Mouse (Mus musculus) hindbrain, embryonic 14.5 days (tissue): Measurements from ENCODE around the gene Nagk. TPM values are rescaled to one million over a fixed set of nuclear protein-coding genes. Genes with fewer than 3 reads are reported as not detected.
"Not testable (repeated sequence)": the region's sequence is repeated elsewhere in the genome, so short reads cannot be mapped to it uniquely, and the experiment has no call there.

Source experiments
- ATAC-seq: fragments of 200-750 bp; cut with Nextera tagmentation; 2 replicates; pipeline ENCODE4 v1.8.0; 2017; ENCODE audit warnings: moderate number of reproducible peaks, mild to moderate bottlenecking, moderate TSS enrichment, moderate library complexity; ENCODE audit not compliant: low FRiP score
- DNase-seq: peaks from one replicate; pipeline ENCODE4 v3.0.0-alpha.2; 2015; ENCODE audit warnings: low spot score
- H3K27ac ChIP-seq: fragments of 300-500 bp; sonication (generic); 2 replicates; pipeline ENCODE4 v1.5.1; 2014; ENCODE audit warnings: mild to moderate bottlenecking, moderate library complexity
- H3K27me3 ChIP-seq: fragments of 300-500 bp; sonication (generic); 2 replicates; pipeline ENCODE4 v1.6.1; 2014; ENCODE audit warnings: mild to moderate bottlenecking, low read length, mixed read lengths; ENCODE audit not compliant: control insufficient read depth, insufficient read depth
- H3K36me3 ChIP-seq: fragments of 300-500 bp; sonication (generic); replicated peaks from 2 replicates; pipeline ENCODE4 v1.6.1; 2014; ENCODE audit not compliant: control insufficient read depth, insufficient read depth
- H3K4me1 ChIP-seq: fragments of 300-500 bp; sonication (generic); replicated peaks from 2 replicates; pipeline ENCODE4 v1.6.1; 2014; ENCODE audit warnings: antibody characterized with exemption, low read length, mixed read lengths; ENCODE audit not compliant: control insufficient read depth, insufficient read depth
- H3K4me2 ChIP-seq: fragments of 300-500 bp; sonication (generic); replicated peaks from 2 replicates; pipeline ENCODE4 v1.6.1; 2014; ENCODE audit warnings: mild to moderate bottlenecking, moderate library complexity
- H3K4me3 ChIP-seq: fragments of 300-500 bp; sonication (generic); replicated peaks from 2 replicates; pipeline ENCODE4 v1.5.1; 2014; ENCODE audit warnings: mild to moderate bottlenecking, low read length
- H3K9ac ChIP-seq: fragments of 300-500 bp; sonication (generic); 2 replicates; pipeline ENCODE4 v1.6.1; 2014
- H3K9me3 ChIP-seq: fragments of 300-500 bp; sonication (generic); 2 replicates; pipeline ENCODE4 v1.6.1; 2016; ENCODE audit warnings: low read length; ENCODE audit not compliant: control insufficient read depth
- WGBS: fragments of 180-500 bp; shearing (Covaris S2); extraction: QIAGEN DNeasy Blood & Tissue Kit; methylation state at CpG from one replicate; pipeline ENCODE4 v1.1.7; 2014; 5-methylcytosine and 5-hydroxymethylcytosine counted together
- polyA plus RNA-seq: library from polyadenylated mRNA; unstranded; fragments of >200 nt; fragmentation: Nextera tagmentation; extraction: Ambion mirVana; gene quantifications from 2 replicates; pipeline ENCODE4 v1.2.1, GENCODE M21; 2014

The Nagk gene
- polyA plus RNA-seq, 1 experiment from 2014 or later: 98.1 TPM

- peak within 1 kb of the TSS; percentile 65 for H3K9ac ChIP-seq
- peaks cover 14% of the 10 kb centered on the region; the same call in 1 of the 2 replicates for H3K4me1 ChIP-seq
- ATAC-seq: peak; percentile 98
- WGBS: 0% methylated on average over 27 of the region's 37 CpGs
- H3K27me3 ChIP-seq: no peaks in the 10 kb centered on the region
- peak within 1 kb of the TSS; percentile 63 for H3K4me3 ChIP-seq
- peak within 1 kb of the TSS; percentile 84 for H3K27ac ChIP-seq
- H3K9me3 ChIP-seq: no peaks in the 10 kb centered on the region
- DNase-seq: peak; percentile 98
- 0 out of 2 replicates have a peak, but pooled peaks cover 6% of the 10 kb centered on the region for H3K36me3 ChIP-seq
- peak within 1 kb of the TSS; percentile 95 for H3K4me2 ChIP-seq
Observed at GRCm38 (mm10) chr6:83831606-83832123, 36.9 kb downstream of the Nagk start, which contains the start of gene Paip2b. Paip2b (minus strand) TSS chr6:83831741.

GRCm38 (mm10) chr6:83832393-83832792 lies 37.6 kb downstream of the Nagk start:
- Histone ChIP-seq H3K9ac (peak overlapping the region; percentile 44; the same call in 1 of the 2 replicates), H3K4me3 (peak overlapping the region; percentile 21; the same call in 1 of the 2 replicates), H3K4me1 (peaks cover 14% of the 10 kb centered on the region; the same call in 1 of the 2 replicates), H3K27ac (peak overlapping the region; percentile 67), H3K4me2 (peak overlapping the region; percentile 51)
- not testable (repeated sequence) for H3K27me3 ChIP-seq, H3K36me3 ChIP-seq, ATAC-seq, H3K9me3 ChIP-seq, DNase-seq
- WGBS: 83% methylated on average over 1 of the region's 1 CpGs

GRCm38 (mm10) chr6:83836826-83837225 lies 42.0 kb downstream of the Nagk start:
- no peak overlapping the region for H3K4me2 ChIP-seq
- 81% methylated on average over 2 of the region's 2 CpGs for WGBS
- no peak overlapping the region for H3K27ac ChIP-seq
- no peaks in the 10 kb centered on the region for H3K9me3 ChIP-seq
- H3K36me3 ChIP-seq: no peaks in the 10 kb centered on the region
- ATAC-seq (no peak), DNase-seq (no peak)
- H3K27me3 ChIP-seq: no peaks in the 10 kb centered on the region
- no peak overlapping the region for H3K4me3 ChIP-seq
- H3K4me1 ChIP-seq: 0 out of 2 replicates have a peak, but pooled peaks cover 4% of the 10 kb centered on the region
- no peak overlapping the region for H3K9ac ChIP-seq

- H3K9ac ChIP-seq: no peak overlapping the region
- DNase-seq (no peak), ATAC-seq (no peak)
- H3K36me3 ChIP-seq: no peaks in the 10 kb centered on the region
- H3K4me1 ChIP-seq: no peaks in the 10 kb centered on the region
- no peak overlapping the region for H3K4me2 ChIP-seq
- H3K27me3 ChIP-seq: no peaks in the 10 kb centered on the region
- H3K27ac ChIP-seq: no peak overlapping the region
- 93% methylated on average over 2 of the region's 2 CpGs for WGBS
- no peaks in the 10 kb centered on the region for H3K9me3 ChIP-seq
- H3K4me3 ChIP-seq: no peak overlapping the region
Observed at GRCm38 (mm10) chr6:83838046-83838445, 43.3 kb downstream of the Nagk start.

GRCm38 (mm10) chr6:83840086-83840485 lies 45.3 kb downstream of the Nagk start:
- no peak overlapping the region for H3K4me3 ChIP-seq
- ATAC-seq (no peak), DNase-seq (no peak)
- H3K4me1 ChIP-seq: no peaks in the 10 kb centered on the region
- H3K9ac ChIP-seq: no peak overlapping the region
- H3K36me3 ChIP-seq: no peaks in the 10 kb centered on the region
- H3K4me2 ChIP-seq: no peak overlapping the region
- H3K27me3 ChIP-seq: no peaks in the 10 kb centered on the region
- no peaks in the 10 kb centered on the region for H3K9me3 ChIP-seq
- no peak overlapping the region for H3K27ac ChIP-seq
- WGBS: 85% methylated on average over 6 of the region's 6 CpGs

GRCm38 (mm10) chr6:83844913-83845312 lies 50.1 kb downstream of the Nagk start:
- no peak overlapping the region for H3K4me2 ChIP-seq
- H3K9ac ChIP-seq: no peak overlapping the region
- H3K4me3 ChIP-seq: no peak overlapping the region
- no peak for DNase-seq
- no peaks in the 10 kb centered on the region for H3K27me3 ChIP-seq
- no peak overlapping the region for H3K27ac ChIP-seq
- ATAC-seq: no peak
- H3K4me1 ChIP-seq: no peaks in the 10 kb centered on the region
- no peaks in the 10 kb centered on the region for H3K36me3 ChIP-seq
- WGBS: 93% methylated on average over 10 of the region's 10 CpGs
- no peaks in the 10 kb centered on the region for H3K9me3 ChIP-seq

- no peaks in the 10 kb centered on the region for H3K36me3 ChIP-seq
- ATAC-seq (no peak), DNase-seq (no peak)
- 92% methylated on average over 2 of the region's 2 CpGs for WGBS
- H3K4me1 ChIP-seq: no peaks in the 10 kb centered on the region
- H3K27ac ChIP-seq: no peak overlapping the region
- no peak overlapping the region for H3K9ac ChIP-seq
- no peak overlapping the region for H3K4me2 ChIP-seq
- no peak overlapping the region for H3K4me3 ChIP-seq
- no peaks in the 10 kb centered on the region for H3K9me3 ChIP-seq
- H3K27me3 ChIP-seq: no peaks in the 10 kb centered on the region
Observed at GRCm38 (mm10) chr6:83846141-83846540, 51.4 kb downstream of the Nagk start.

- H3K9me3 ChIP-seq: no peaks in the 10 kb centered on the region
- H3K4me1 ChIP-seq: no peaks in the 10 kb centered on the region
- H3K27ac ChIP-seq: no peak overlapping the region
- DNase-seq (no peak), ATAC-seq (no peak)
- H3K36me3 ChIP-seq: no peaks in the 10 kb centered on the region
- no peak overlapping the region for H3K4me2 ChIP-seq
- H3K27me3 ChIP-seq: no peaks in the 10 kb centered on the region
- H3K4me3 ChIP-seq: no peak overlapping the region
- H3K9ac ChIP-seq: no peak overlapping the region
- 92% methylated on average over 2 of the region's 2 CpGs for WGBS
Observed at GRCm38 (mm10) chr6:83849446-83849845, 54.7 kb downstream of the Nagk start.
